Mouse (Mus musculus) limb, embryonic 10.5 days (tissue): ENCODE results near the gene Matn4. TPM values are rescaled to one million over a fixed set of nuclear protein-coding genes. Genes with fewer than 3 reads are reported as not detected.
"Not testable (repeated sequence)": the region's sequence is repeated elsewhere in the genome, so short reads cannot be mapped to it uniquely, and the experiment has no call there.

Experiments
- DNase-seq: peaks from one replicate; pipeline ENCODE4 v3.0.0-alpha.2; 2017; ENCODE audit warnings: low spot score
- H3K27ac ChIP-seq: fragments of 300-500 bp; sonication (generic); 2 replicates; pipeline ENCODE4 v1.5.1; 2016; ENCODE audit warnings: mild to moderate bottlenecking
- H3K27me3 ChIP-seq: fragments of 300-500 bp; sonication (generic); 2 replicates; pipeline ENCODE4 v1.6.1; 2016; ENCODE audit warnings: low read depth, mild to moderate bottlenecking; ENCODE audit not compliant: poor library complexity, severe bottlenecking
- H3K36me3 ChIP-seq: fragments of 300-500 bp; sonication (generic); 2 replicates; pipeline ENCODE4 v1.6.1; 2016; ENCODE audit warnings: mild to moderate bottlenecking, moderate library complexity
- H3K4me1 ChIP-seq: fragments of 300-500 bp; sonication (generic); 2 replicates; pipeline ENCODE4 v1.6.1; 2016
- H3K4me3 ChIP-seq: fragments of 300-500 bp; sonication (generic); 2 replicates; pipeline ENCODE4 v1.5.1; 2016; ENCODE audit warnings: mild to moderate bottlenecking, moderate library complexity
- H3K9me3 ChIP-seq: fragments of 300-500 bp; sonication (generic); replicated peaks from 2 replicates; pipeline ENCODE4 v1.6.1; 2016; ENCODE audit warnings: mild to moderate bottlenecking
- WGBS: fragments of 180-500 bp; shearing (Covaris S2); methylation state at CpG from one replicate; pipeline ENCODE4 v1.1.7; 2016; 5-methylcytosine and 5-hydroxymethylcytosine counted together
- polyA plus RNA-seq: library from polyadenylated mRNA; unstranded; fragments of >200 nt; fragmentation: Nextera tagmentation; extraction: Ambion mirVana; gene quantifications from 2 replicates; pipeline ENCODE4 v1.2.1, GENCODE M21; 2016

The Matn4 gene
- polyA plus RNA-seq, 1 experiment from 2014 or later: 3.0 TPM

DNA sequence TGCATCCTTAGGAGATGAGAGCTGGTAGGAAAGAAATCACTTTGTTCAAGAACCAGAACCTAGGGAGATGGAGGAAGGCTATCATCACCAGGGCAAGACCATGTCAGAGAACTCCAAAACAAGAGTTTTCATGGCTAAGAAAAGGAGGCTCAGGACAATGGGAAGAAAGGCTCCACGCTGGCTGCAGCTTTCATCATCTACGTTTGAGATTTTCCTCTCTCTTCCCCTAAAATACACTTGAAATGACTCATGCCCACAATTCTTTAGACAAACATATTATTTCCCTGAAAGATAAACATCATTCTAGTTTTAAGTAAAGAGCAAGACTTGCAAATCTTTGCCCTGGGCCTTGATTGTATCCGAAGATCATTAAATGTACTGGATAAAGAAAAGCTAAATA lies 33.6 kb downstream of the Matn4 start:
- H3K27ac ChIP-seq: no peak overlapping the region
- DNase-seq: no peak
- no peaks in the 10 kb centered on the region for H3K27me3 ChIP-seq
- 0 out of 2 replicates have a peak, but pooled peaks cover 2% of the 10 kb centered on the region for H3K4me1 ChIP-seq
- 93% methylated on average over 3 of the region's 3 CpGs for WGBS
- no peaks in the 10 kb centered on the region for H3K36me3 ChIP-seq
- no peak overlapping the region for H3K4me3 ChIP-seq
- no peaks in the 10 kb centered on the region for H3K9me3 ChIP-seq

DNA sequence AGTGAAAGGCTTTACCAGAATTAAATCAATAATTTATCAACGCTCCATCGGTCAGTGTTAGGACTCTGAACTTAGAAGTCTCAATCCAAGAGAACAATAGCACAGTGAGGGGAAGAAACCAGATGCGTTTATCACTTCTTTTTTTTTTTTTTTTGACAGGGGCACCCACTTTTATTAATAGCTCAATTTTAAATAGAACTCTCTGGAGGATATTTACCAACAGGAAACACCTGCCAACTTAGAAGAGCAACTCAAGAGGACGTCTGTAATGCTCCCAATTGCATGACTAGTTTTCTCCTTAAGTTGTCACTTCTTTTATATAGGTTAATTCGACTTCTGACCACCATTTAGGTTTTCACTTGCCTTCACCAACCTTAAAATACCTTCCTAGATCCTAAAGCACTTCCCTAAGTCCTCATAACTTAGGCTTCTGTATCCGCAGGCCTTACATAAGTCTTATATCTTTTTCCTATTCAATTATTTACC lies 36.3 kb downstream of the Matn4 start:
- Histone ChIP-seq H3K36me3 (no peaks in the 10 kb centered on the region), H3K9me3 (no peaks in the 10 kb centered on the region), H3K27me3 (no peaks in the 10 kb centered on the region), H3K27ac (no peak overlapping the region), H3K4me3 (no peak overlapping the region), H3K4me1 (0 out of 2 replicates have a peak, but pooled peaks cover 2% of the 10 kb centered on the region)
- WGBS: 88% methylated on average over 6 of the region's 6 CpGs
- no peak for DNase-seq

DNA sequence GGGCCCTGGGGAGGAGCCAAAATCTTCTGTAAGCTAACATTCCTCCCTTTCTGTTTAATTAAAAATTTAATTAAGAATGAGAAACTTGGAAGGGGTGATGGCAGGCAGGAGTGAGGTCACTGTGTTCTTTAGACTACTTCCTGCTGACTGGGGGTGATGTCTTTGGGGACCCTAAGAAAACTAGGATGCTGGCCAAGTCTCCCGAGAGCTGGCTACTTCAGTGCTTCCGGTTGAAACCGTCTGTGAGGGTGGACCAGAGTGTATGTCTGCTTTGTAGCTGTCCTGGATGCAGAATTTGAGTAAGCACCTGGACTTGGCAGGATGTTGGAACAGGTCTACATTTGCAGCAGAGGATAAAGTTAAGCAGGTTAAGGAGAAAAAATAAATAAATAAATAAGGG lies 38.0 kb downstream of the Matn4 start:
- 0 out of 2 replicates have a peak, but pooled peaks cover 2% of the 10 kb centered on the region for H3K4me1 ChIP-seq
- no peak for DNase-seq
- 0 out of 2 replicates have a peak, but pooled peaks cover 3% of the 10 kb centered on the region for H3K27me3 ChIP-seq
- H3K9me3 ChIP-seq: no peaks in the 10 kb centered on the region
- H3K4me3 ChIP-seq: no peak overlapping the region
- 85% methylated on average over 3 of the region's 3 CpGs for WGBS
- H3K36me3 ChIP-seq: no peaks in the 10 kb centered on the region
- no peak overlapping the region for H3K27ac ChIP-seq

DNA sequence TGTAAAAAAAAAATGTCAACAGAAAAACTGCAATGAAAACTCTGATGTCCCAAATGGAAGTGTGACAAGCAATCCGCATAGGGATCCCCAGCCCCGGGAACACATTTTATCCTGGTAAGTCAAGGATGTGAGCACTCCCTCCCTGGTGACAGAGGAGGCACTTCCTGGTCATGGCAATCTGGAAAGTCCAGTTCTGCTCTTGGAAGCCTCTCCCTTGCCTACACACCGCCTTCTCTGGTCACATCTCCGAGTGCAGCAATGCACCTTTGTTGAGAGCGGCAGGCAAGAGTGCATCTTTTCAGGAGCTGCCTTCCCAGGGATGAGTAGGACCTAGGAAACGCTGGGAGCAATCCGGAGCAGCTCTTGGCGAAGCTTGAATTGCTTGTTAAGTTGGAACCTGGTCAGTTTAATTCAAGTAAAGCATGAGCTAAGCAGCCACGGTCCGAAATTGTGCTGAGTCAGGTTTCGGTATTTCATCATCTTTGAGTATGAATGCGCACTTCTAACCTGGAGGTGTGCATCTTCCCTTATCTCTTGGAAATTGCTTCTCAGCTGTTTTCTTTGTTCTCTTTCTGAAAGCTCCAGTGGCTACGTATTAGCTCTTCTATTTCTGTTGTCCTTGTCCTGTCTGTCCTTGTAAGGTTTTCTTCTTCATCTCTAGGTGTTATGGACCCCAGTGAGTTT lies 43.8 kb downstream of the Matn4 start:
- Histone ChIP-seq H3K27me3 (peaks cover 16% of the 10 kb centered on the region), H3K4me1 (no peaks in the 10 kb centered on the region), H3K36me3 (no peaks in the 10 kb centered on the region), H3K9me3 (no peaks in the 10 kb centered on the region), H3K27ac (no peak overlapping the region), H3K4me3 (no peak overlapping the region)
- DNase-seq: no peak
- WGBS: 35% methylated on average over 13 of the region's 13 CpGs

DNA sequence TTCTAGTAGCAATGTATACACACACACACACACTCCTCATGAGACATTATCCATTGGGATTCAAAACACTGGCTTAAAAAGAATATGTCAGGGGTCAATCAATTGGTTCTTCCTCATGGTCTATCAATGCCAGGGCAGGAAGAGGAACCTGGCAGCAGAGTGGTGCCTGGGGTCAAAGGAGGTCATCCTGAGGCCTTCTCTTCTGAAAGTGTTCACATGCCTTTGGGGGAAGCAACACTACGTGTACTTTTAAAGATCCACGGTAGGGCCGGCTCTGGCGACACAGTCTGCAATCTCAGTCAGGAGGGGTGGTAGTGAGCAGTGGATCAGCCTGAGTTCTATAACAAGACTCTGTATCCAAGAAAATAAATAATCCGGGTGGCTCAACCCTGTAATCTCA lies 45.3 kb downstream of the Matn4 start:
- Histone ChIP-seq H3K4me3 (no peak overlapping the region), H3K36me3 (no peaks in the 10 kb centered on the region), H3K27ac (no peak overlapping the region), H3K4me1 (no peaks in the 10 kb centered on the region), H3K9me3 (no peaks in the 10 kb centered on the region), H3K27me3 (peaks cover 18% of the 10 kb centered on the region)
- WGBS: 74% methylated on average over 5 of the region's 5 CpGs
- no peak for DNase-seq

DNA sequence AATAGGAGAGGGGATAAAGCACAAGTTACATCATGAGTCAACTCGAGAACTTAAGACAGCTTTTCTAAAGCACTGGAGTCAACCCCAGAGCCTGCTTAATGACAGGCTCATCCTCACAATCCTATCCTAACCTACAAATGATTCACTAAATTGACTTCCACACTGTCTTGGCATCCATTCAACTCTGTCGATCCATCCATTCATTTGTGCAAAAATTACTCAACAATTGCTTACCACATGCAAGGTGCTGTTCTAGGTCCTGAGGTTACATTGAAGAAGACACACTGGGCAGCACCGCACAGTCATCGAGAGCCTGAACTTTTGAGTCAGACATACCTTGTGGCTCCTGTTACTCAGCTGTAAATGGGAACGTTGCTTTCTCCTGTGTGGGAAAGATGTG lies 45.9 kb downstream of the Matn4 start:
- no peaks in the 10 kb centered on the region for H3K9me3 ChIP-seq

DNA sequence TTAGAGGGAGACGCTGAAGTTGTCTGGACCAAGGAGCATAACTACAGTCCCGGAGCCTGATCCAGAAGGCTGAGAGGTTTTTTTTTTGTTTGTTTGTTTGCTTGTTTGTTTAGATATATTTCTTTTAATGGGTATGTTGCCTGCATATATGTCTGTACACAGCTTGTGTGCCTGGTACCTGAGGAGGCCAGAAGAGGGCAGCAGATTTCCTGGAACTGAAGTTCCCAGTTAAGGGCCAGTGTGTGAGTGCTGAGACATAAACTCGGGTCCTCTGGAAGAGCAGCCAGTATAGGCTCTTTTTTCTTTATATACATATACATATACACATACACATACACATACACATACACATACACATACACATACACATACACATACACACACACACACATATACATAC lies 46.6 kb downstream of the Matn4 start:
- DNase-seq: no peak
- no peaks in the 10 kb centered on the region for H3K9me3 ChIP-seq
- 86% methylated on average over 3 of the region's 3 CpGs for WGBS
- no peaks in the 10 kb centered on the region for H3K36me3 ChIP-seq
- H3K27me3 ChIP-seq: peaks cover 20% of the 10 kb centered on the region
- H3K4me3 ChIP-seq: no peak overlapping the region
- H3K4me1 ChIP-seq: no peaks in the 10 kb centered on the region
- H3K27ac ChIP-seq: no peak overlapping the region

More for the DNA sequence above, 45.9 kb downstream of the Matn4 start:
- Histone ChIP-seq H3K36me3 (no peaks in the 10 kb centered on the region), H3K4me1 (no peaks in the 10 kb centered on the region), H3K4me3 (no peak overlapping the region), H3K27me3 (peaks cover 20% of the 10 kb centered on the region), H3K27ac (no peak overlapping the region)
- 87% methylated on average over 5 of the region's 5 CpGs for WGBS
- no peak for DNase-seq

DNA sequence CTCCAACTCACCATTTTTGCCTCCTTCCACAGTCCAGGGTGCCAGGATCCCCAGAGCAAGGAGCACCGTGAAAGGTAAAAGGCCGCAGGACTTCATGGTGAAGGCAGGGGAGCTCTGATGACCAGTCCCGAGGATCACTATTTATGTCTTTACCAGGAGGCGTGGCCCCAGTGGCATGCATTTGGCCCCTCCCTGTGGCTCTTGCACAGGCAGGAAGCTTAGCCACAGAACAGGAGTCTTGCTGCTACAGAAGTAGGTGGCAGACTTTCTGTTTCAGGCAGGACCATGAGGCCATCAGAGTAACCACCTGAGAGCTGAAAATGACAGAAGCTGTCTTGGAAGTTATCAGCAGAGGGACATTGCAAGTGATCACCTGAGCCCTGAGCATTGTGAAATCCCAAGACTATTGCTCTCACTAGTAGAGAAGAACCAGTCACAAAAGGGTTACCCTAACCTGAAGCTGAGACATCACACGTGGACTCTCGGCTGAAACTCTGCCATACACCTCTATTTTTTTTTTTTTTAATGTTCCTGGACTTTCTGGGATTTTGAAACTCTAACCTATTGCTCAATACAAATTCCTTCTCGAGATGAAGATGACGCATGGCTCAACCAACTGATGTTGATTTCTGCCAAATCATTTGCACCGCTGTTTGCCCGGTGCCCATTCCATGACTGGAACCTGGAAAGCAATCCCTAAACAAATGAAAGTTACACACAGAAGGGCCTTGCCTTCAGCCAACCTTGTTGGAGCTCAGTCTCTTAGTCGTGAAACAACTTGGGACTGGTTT lies 48.6 kb downstream of the Matn4 start:
- no peaks in the 10 kb centered on the region for H3K4me1 ChIP-seq
- H3K27ac ChIP-seq: no peak overlapping the region
- no peak overlapping the region for H3K4me3 ChIP-seq
- peaks cover 17% of the 10 kb centered on the region for H3K27me3 ChIP-seq
- no peak for DNase-seq
- H3K9me3 ChIP-seq: no peaks in the 10 kb centered on the region
- WGBS: 81% methylated on average over 11 of the region's 11 CpGs
- H3K36me3 ChIP-seq: no peaks in the 10 kb centered on the region

DNA sequence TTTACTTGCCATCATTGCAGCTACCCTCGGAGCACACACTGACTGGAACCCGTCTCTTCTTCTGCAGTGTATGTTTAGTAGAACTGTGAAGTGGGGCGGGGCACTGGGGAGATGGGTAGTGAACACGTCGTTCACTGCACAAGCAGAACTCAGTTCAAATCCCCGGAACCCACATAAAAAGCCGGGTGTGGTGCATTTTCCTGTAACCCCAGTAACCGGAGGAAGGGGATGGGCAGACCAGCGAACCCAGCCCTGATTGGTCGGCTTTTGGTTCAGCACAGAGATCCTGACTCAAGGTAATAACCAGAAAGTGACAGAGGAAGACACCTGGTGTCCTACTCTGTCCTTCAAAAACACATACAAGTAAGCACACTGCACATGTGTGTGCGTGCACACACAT lies 51.6 kb downstream of the Matn4 start:
- Histone ChIP-seq H3K27ac (no peak overlapping the region), H3K4me1 (no peaks in the 10 kb centered on the region), H3K36me3 (no peaks in the 10 kb centered on the region), H3K9me3 (no peaks in the 10 kb centered on the region), H3K4me3 (no peak overlapping the region), H3K27me3 (0 out of 2 replicates have a peak, but pooled peaks cover 4% of the 10 kb centered on the region)
- 92% methylated on average over 11 of the region's 11 CpGs for WGBS
- no peak for DNase-seq

DNA sequence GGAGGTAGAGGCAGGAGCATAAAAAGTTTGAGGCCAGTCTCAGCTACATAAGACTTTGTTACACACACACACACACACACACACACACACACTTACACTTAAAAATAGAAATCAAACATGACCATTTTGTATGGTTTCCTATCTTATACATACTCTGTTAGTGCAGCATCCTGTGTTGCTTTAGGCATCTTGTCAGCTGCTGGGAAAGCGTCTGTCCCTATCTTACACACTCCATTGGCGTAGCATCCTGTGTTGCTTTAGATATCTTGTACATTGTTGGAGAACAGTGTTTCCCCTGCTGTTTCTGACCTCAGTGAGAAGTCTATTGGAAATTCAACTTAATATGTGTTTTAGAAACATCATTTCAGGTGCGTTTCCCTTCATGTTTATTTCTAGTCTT lies 52.3 kb downstream of the Matn4 start:
- 91% methylated on average over 3 of the region's 3 CpGs for WGBS
- no peaks in the 10 kb centered on the region for H3K36me3 ChIP-seq

DNA sequence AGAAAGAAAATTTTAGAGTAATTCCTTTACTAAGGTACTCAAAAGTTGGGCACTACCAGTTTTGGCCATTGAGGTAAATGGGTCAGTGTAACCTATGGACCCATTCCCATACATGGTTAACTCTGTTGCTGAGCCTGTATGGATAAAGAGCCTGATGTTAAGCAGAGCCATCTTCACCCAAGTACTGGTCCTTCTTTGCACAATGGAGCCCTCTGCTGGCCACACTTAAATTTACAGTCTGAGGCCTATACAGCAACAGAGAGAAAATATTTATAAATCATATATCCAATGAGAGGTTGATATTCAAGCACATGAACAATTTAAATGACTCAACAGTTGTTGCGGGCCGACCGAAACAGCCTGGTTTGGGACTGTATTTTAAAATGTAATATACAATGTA lies 56.0 kb downstream of the Matn4 start:
- Histone ChIP-seq H3K27me3 (no peaks in the 10 kb centered on the region), H3K36me3 (no peaks in the 10 kb centered on the region), H3K27ac (no peak overlapping the region), H3K4me3 (no peak overlapping the region), H3K4me1 (no peaks in the 10 kb centered on the region), H3K9me3 (no peaks in the 10 kb centered on the region)
- 92% methylated on average over 3 of the region's 3 CpGs for WGBS
- DNase-seq: peak; percentile 40

More for the DNA sequence above, 52.3 kb downstream of the Matn4 start:
- Histone ChIP-seq H3K9me3 (no peaks in the 10 kb centered on the region), H3K27ac (no peak overlapping the region), H3K4me1 (no peaks in the 10 kb centered on the region), H3K27me3 (0 out of 2 replicates have a peak, but pooled peaks cover 4% of the 10 kb centered on the region), H3K4me3 (no peak overlapping the region)
- DNase-seq: no peak

DNA sequence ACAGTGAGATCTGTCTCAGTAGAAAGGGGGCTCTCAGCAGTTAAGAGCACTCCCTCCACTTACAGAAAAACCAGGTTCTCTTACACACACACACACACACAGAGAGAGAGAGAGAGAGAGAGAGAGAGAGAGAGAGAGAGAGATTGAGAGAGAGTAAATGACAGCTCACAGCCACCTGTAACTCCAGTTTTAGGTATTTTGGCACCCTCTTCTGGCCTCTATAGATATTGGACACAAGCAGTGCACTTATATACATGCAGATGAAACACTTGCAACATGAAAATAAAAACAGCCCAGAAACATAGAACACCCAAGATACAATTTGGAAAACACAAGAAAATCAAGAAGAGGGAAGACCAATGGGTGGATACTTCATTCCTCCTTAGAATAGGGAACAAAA lies 57.3 kb downstream of the Matn4 start:
- not testable (repeated sequence) for DNase-seq, H3K4me1 ChIP-seq, H3K27ac ChIP-seq, H3K4me3 ChIP-seq, H3K36me3 ChIP-seq, H3K9me3 ChIP-seq, H3K27me3 ChIP-seq

DNA sequence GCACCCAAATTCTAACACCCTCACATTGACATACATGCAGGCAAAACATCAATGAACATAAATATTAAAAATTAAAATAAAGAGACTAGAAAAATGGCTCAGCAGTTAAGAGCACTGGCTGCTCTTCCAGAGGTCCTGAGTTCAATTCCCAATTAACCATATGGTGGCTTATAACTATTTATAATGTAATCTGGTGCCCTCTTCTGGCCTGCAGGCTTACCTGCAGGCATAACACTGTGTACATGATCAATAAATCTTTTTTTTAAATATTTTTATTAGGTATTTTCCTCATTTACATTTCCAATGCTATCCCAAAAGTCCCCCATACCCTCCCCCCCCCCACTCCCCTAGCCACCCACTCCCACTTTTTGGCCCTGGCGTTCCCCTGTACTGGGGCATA lies 61.2 kb downstream of the Matn4 start:
- not testable (repeated sequence) for H3K27ac ChIP-seq, H3K4me3 ChIP-seq, H3K4me1 ChIP-seq, H3K27me3 ChIP-seq, H3K9me3 ChIP-seq, H3K36me3 ChIP-seq, DNase-seq
- WGBS: 86% methylated on average over 1 of the region's 1 CpGs
